Mouse (Mus musculus): ENCODE measurements around the gene Kif5a.

DNA sequence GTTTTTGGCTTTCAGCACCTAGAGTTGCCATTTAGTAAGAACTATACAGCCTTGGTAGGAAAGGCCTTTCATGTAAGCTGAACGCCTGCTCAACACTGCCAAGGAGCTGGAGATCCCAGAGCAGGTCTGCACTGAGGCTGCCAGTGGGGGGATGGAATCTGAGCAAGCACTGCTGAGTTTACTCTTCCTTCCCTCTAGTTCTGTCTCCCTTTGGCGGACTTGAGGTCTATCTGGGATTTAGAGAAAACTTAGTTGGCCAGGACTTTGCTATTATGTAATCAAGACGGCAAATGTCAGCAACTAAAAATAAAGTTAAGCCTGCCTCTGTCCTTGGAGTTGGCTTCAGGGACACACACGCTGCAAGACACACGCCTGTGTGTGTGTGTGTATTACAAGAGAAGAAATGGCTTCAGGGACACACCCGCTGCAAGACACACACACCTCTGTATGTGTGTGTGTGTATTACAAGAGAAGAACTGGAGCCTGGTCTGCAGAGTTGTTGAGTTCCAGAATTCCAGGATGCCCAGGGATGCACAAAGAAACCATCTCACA is 29.9 kb upstream of the Kif5a start:
- TF ChIP-seq CTCF (IDR thresholded peaks at IDR 0.05; ENCODE audit: low read depth): no peak
- TF ChIP-seq EP300 (IDR thresholded peaks at IDR 0.05; ENCODE audit: low read depth): no peak

Data from liver, postnatal 0 days (tissue).